Mouse (Mus musculus): ENCODE measurements around the gene Chd4. TPM values are rescaled to one million over a fixed set of nuclear protein-coding genes. Genes with fewer than 3 reads are reported as not detected.
A peak's percentile ranks its signal among the peaks of the same experiment; 100 is the strongest.

Chd4 gene
- total and polyA plus RNA-seq, 3 experiments: 93.0 to 232 (median 173) TPM

DNA sequence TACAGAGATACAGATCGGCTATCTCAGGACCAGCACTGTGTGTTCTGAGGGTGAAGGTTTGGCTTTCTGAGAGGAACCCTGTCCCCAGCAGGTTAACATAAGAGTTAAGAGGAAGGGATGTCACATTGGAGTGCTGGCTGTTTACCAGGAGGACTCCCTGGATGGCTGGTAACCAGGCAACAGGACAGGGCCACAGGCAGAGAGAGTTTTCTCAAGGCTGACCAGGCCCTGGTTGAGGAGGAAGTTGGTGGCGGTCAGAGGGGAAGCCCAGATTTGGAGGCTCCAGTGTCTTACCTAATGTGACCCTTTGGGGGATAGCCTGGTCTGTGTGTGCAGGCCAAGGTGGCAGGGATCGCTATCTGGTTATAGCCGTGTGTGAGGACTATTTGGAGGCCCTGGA is 51.0 kb downstream of the Chd4 start:
- peak; percentile 46 for DNase-seq (ENCODE audit: low read depth, low spot score)
- TF ChIP-seq MAFK (IDR thresholded peaks at IDR 0.05; ENCODE audit: borderline replicate concordance, low read depth, low read length): no peak
- no peak for TF ChIP-seq E2F4 (IDR thresholded peaks at IDR 0.05; ENCODE audit: borderline replicate concordance, low read depth, low read length)
- no peak for TF ChIP-seq CTCF (IDR thresholded peaks at IDR 0.05 in 2 of 3, conservative IDR thresholded peaks at IDR 0.05 in 1 of 3; ENCODE audit: control insufficient read depth in 1 of 3, insufficient read depth in 1 of 3, low read depth in 2 of 3, low read length in 3 of 3, poor library complexity in 1 of 3, severe bottlenecking in 1 of 3)
- no peak for TF ChIP-seq RCOR1 (IDR thresholded peaks at IDR 0.05; ENCODE audit: low read depth, low read length)
- no peak for TF ChIP-seq MYB (IDR thresholded peaks at IDR 0.05; ENCODE audit: low read depth, low read length)
- TF ChIP-seq HCFC1 (IDR thresholded peaks at IDR 0.05; ENCODE audit: low read depth, low read length): no peak
- no peak for TF ChIP-seq MAZ (IDR thresholded peaks at IDR 0.05; ENCODE audit: low read depth, low read length)
- TF ChIP-seq ZC3H11A (IDR thresholded peaks at IDR 0.05; ENCODE audit: low read depth, low read length): no peak
- TF ChIP-seq MYC (IDR thresholded peaks at IDR 0.05; ENCODE audit: low read depth, low read length): no peak
- no peak for TF ChIP-seq MEF2A (IDR thresholded peaks at IDR 0.05; ENCODE audit: extremely low read depth, insufficient replicate concordance, low read depth, low read length, poor library complexity, severe bottlenecking)
- H3K9me3 ChIP-seq (replicated peaks; ENCODE audit: insufficient read depth, low read length): no peaks in the 10 kb centered on the region
- H3K36me3 ChIP-seq (ENCODE audit: control insufficient read depth in 1 of 2, insufficient read depth in 2 of 2, low read length in 2 of 2): peaks cover 0 to 6% of the 10 kb centered on the region in 2 experiments; a peak in 2 of 4 replicates
- H3K4me1 ChIP-seq (ENCODE audit: control insufficient read depth in 1 of 2, insufficient read depth in 2 of 2, low read length in 2 of 2): peaks cover 0 to 18% of the 10 kb centered on the region in 2 experiments; a peak in 2 of 4 replicates
- no peaks in the 10 kb centered on the region for H3K27me3 ChIP-seq (ENCODE audit: control insufficient read depth in 1 of 2, insufficient read depth in 2 of 2, low read length in 2 of 2)
- H3K79me2 ChIP-seq (ENCODE audit: control insufficient read depth, insufficient read depth, low read length, poor library complexity): no peaks in the 10 kb centered on the region
- no peak overlapping the region for H3K27ac ChIP-seq (ENCODE audit: control insufficient read depth, low read depth, low read length)
- no peak overlapping the region for H3K9ac ChIP-seq (ENCODE audit: control insufficient read depth, low read depth, low read length, poor library complexity, severe bottlenecking)
- no peak overlapping the region for H3K4me3 ChIP-seq (ENCODE audit: control insufficient read depth in 1 of 2, insufficient read depth in 1 of 2, low read depth in 2 of 2, low read length in 2 of 2)

GRCm38 (mm10) chr6:125147329-125147728 is 51.5 kb downstream of the Chd4 start:
- Histone ChIP-seq H3K27me3 (ENCODE audit: control insufficient read depth in 1 of 2, insufficient read depth in 2 of 2, low read length in 2 of 2) (no peaks in the 10 kb centered on the region), H3K4me3 (ENCODE audit: control insufficient read depth in 1 of 2, insufficient read depth in 1 of 2, low read depth in 2 of 2, low read length in 2 of 2) (no peak overlapping the region), H3K9ac (ENCODE audit: control insufficient read depth, low read depth, low read length, poor library complexity, severe bottlenecking) (no peak overlapping the region), H3K9me3 (replicated peaks; ENCODE audit: insufficient read depth, low read length) (no peaks in the 10 kb centered on the region), H3K36me3 (ENCODE audit: control insufficient read depth in 1 of 2, insufficient read depth in 2 of 2, low read length in 2 of 2) (peaks cover 0 to 9% of the 10 kb centered on the region in 2 experiments; a peak in 2 of 4 replicates), H3K79me2 (ENCODE audit: control insufficient read depth, insufficient read depth, low read length, poor library complexity) (peaks cover 3% of the 10 kb centered on the region; the same call in 1 of the 2 replicates), H3K27ac (ENCODE audit: control insufficient read depth, low read depth, low read length) (no peak overlapping the region), H3K4me1 (ENCODE audit: control insufficient read depth in 1 of 2, insufficient read depth in 2 of 2, low read length in 2 of 2) (peaks cover 0 to 23% of the 10 kb centered on the region in 2 experiments; a peak in 3 of 4 replicates)
- TF ChIP-seq ZKSCAN1 (IDR thresholded peaks at IDR 0.05; ENCODE audit: low read depth, low read length) (no peak), UBTF (IDR thresholded peaks at IDR 0.05; ENCODE audit: borderline replicate concordance, insufficient read depth, low read depth, low read length) (no peak), MAZ (IDR thresholded peaks at IDR 0.05; ENCODE audit: low read depth, low read length) (no peak), POLR2A (IDR thresholded peaks at IDR 0.05; ENCODE audit: control insufficient read depth in 1 of 2, insufficient read depth in 1 of 2, low read depth in 1 of 2, low read length in 2 of 2, poor library complexity in 1 of 2) (no peak), ZNF384 (IDR thresholded peaks at IDR 0.05; ENCODE audit: low read depth, low read length) (no peak), ETS1 (IDR thresholded peaks at IDR 0.05; ENCODE audit: low read depth, low read length) (no peak), GATA1 (IDR thresholded peaks at IDR 0.05; ENCODE audit: low read depth, low read length) (no peak), TAL1 (IDR thresholded peaks at IDR 0.05; ENCODE audit: low read length) (no peak), JUND (IDR thresholded peaks at IDR 0.05; ENCODE audit: low read depth, low read length) (no peak)
- DNase-seq (ENCODE audit: low read depth, low spot score): no peak
